Mouse (Mus musculus): ENCODE data around the gene Pdgfb.

GRCm38 (mm10) chr15:79970491-79970890 is 44.3 kb downstream of the Pdgfb start:
- TF ChIP-seq CTCF (IDR thresholded peaks at IDR 0.05; ENCODE audit: extremely low read depth, insufficient read length, insufficient replicate concordance, low read depth, low read length) (no peak), POLR2A (IDR thresholded peaks at IDR 0.05; ENCODE audit: low read depth, low read length) (no peak)

Measured in small intestine, adult 2 months (tissue).